Mouse (Mus musculus) layer of hippocampus, adult 6 months (tissue): ENCODE results near the gene Dzank1. TPM values are rescaled to one million over a fixed set of nuclear protein-coding genes. Genes with fewer than 3 reads are reported as not detected.

Experiments used
- long read RNA-seq, 2 experiments: library from polyadenylated mRNA; unstranded; transcript quantifications; one replicate each; pipeline ENCODE4 v2.0.0; 2019 to 2020
- polyA plus RNA-seq: library from polyadenylated mRNA; unstranded; fragments of <200 nt; fragmentation: Nextera tagmentation; gene quantifications from 2 replicates; pipeline ENCODE4 v1.2.3, GENCODE M21; 2021

Dzank1 gene
- 44.7 and 62.4 TPM in 2 replicates for polyA plus RNA-seq
- long read RNA-seq, experiment 1, full-length matches to known transcripts = 12 of 76 reads
- long read RNA-seq, experiment 1, partial matches to known transcripts = 10 of 76 reads
- long read RNA-seq, experiment 1, other reads (novel, unspliced or antisense) = 54 of 76 reads
- long read RNA-seq, experiment 2, full-length matches to known transcripts = 19 of 99 reads
- long read RNA-seq, experiment 2, partial matches to known transcripts = 6 of 99 reads
- long read RNA-seq, experiment 2, other reads (novel, unspliced or antisense) = 74 of 99 reads

GRCm38 (mm10) chr2:144526981-144527820 is at the start of gene Dzank1, which contains the start of gene Polr3f:
Gene Dzank1 (minus strand): TSS chr2:144527414.
Gene Polr3f (plus strand): TSS chr2:144527718.

DNA sequence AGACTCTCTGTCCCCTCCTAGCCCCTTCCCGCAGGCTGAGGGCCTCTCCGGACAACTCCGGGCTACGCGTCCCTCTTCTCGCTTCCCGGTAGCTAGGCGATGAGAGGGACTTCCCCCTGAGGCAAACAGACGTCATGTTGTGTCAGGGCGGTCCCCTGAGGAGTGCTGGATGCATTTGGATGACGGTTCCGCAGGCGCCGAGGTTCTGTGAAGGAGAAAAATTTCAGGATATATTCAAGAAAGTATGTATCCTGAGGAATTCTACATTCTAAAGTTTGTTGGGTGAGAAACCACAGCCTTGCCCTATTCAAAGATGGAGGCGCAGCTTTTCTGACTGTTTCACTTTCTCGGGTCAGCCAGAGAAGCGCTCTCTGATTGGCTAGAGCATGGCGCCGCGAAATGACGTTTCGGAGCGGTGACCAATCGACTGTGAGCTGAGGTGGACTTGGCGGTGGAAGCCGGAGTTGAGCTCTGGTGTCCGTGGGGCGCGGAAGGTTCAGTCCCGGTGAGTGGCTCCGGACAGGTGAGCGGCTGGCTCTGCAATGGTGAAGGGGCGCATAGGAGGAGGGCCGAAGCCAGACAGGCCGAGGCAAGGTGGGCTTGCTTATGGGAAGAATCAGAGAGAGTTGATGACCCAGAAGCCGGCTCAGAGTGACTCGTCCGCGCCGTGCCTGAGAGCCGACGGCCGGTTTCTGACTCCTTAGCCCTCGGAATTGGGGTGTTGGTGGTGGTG is 28.8 kb upstream of the Dzank1 start, which contains the start of gene Sec23b:
Sec23b (plus strand) TSS at position 410 of the 733 bp plus-strand sequence.

GRCm38 (mm10) chr2:144550529-144550928 is 23.3 kb upstream of the Dzank1 start, which contains the start of gene Rbbp9:
Gene Rbbp9 (minus strand): TSS chr2:144550869.

Other genes with a start within 250 kb of the Dzank1 start
- gene Ovol2, start 195.3 kb downstream of the Dzank1 start, polyA plus RNA-seq = 3.1 and 3.2 TPM in 2 replicates
- gene Kat14, start 158.4 kb downstream of the Dzank1 start, polyA plus RNA-seq = 8.7 and 10.6 TPM in 2 replicates
- 3.4 and 3.8 TPM in 2 replicates for gene Pet117, start 158.4 kb downstream of the Dzank1 start, polyA plus RNA-seq
- gene Polr3f, start 304 bp upstream of the Dzank1 start, polyA plus RNA-seq = 3.5 and 4.4 TPM in 2 replicates
- 38.7 and 39.0 TPM in 2 replicates for gene Rbbp9, start 23.5 kb upstream of the Dzank1 start, polyA plus RNA-seq
- 52.0 and 55.4 TPM in 2 replicates for gene Sec23b, start 28.8 kb upstream of the Dzank1 start, polyA plus RNA-seq
- gene Smim26, start 66.6 kb upstream of the Dzank1 start, polyA plus RNA-seq = 141 and 145 TPM in 2 replicates
- gene Dtd1, start 72.5 kb upstream of the Dzank1 start, polyA plus RNA-seq = 154 and 161 TPM in 2 replicates